Mouse (Mus musculus): ENCODE measurements around the gene Gm49403. TPM values are rescaled to one million over a fixed set of nuclear protein-coding genes. Genes with fewer than 3 reads are reported as not detected.

Gm49403 gene
- polyA plus RNA-seq (2017; shearing (Covaris generic)): not detected

GRCm38 (mm10) chr19:8883616-8884015 is at the start of gene Gm49403, which contains the start of gene Lbhd1:
Gm49403 (plus strand) TSS chr19:8883930.
Lbhd1 (plus strand) TSS chr19:8883732.

GRCm38 (mm10) chr19:8837251-8837791 is 46.4 kb upstream of the Gm49403 start, which contains the start of gene Bscl2:
Bscl2 (plus strand) TSS chr19:8837467.

GRCm38 (mm10) chr19:8839103-8839907 is 44.4 kb upstream of the Gm49403 start, which contains the start of gene Gng3:
Gng3 (minus strand) TSS chr19:8839194.

GRCm38 (mm10) chr19:8850402-8850901 is 33.3 kb upstream of the Gm49403 start, which contains the start of gene Lrrn4cl:
Lrrn4cl (plus strand) TSS chr19:8850768.

GRCm38 (mm10) chr19:8871267-8872186 is 12.2 kb upstream of the Gm49403 start, which contains the start of gene Ubxn1:
Ubxn1 (plus strand) TSS chr19:8871496.

GRCm38 (mm10) chr19:8880311-8881033 is 3.3 kb upstream of the Gm49403 start, which contains the start of gene Uqcc3:
Uqcc3 (minus strand) TSS chr19:8880923.

GRCm38 (mm10) chr19:8888511-8889385 is 5.0 kb downstream of the Gm49403 start, which contains the start of the genes 1810009A15Rik and Gm49416:
1810009A15Rik (plus strand) TSS chr19:8888853.
Gm49416 (plus strand) TSS chr19:8888926.

GRCm38 (mm10) chr19:8892829-8893766 is 9.4 kb downstream of the Gm49403 start, which contains the start of gene Ints5:
Ints5 (plus strand) TSS chr19:8893005.

GRCm38 (mm10) chr19:8897865-8898495 is 14.2 kb downstream of the Gm49403 start, which contains the start of gene Ganab:
Ganab (plus strand) TSS chr19:8898071.

GRCm38 (mm10) chr19:8920073-8920736 is 36.5 kb downstream of the Gm49403 start, which contains the start of gene B3gat3:
B3gat3 (plus strand) TSS chr19:8920374.

GRCm38 (mm10) chr19:8929224-8930088 is 45.7 kb downstream of the Gm49403 start, which contains the start of the genes Rom1 and Eml3:
Rom1 (minus strand) TSS chr19:8929356.
Eml3 (plus strand) TSS chr19:8929552.

Other genes with a start within 250 kb of the Gm49403 start
- under 1 TPM in 1 of 2 experiments, not detected in 1; 0.04 TPM for gene Chrm1, start 220.1 kb upstream of the Gm49403 start, polyA plus RNA-seq (2017; shearing (Covaris generic))
- gene Slc3a2, start 160.6 kb upstream of the Gm49403 start, polyA plus RNA-seq (2017; shearing (Covaris generic)): 100 to 1,000 TPM; 123 to 154 TPM
- gene Wdr74, start 148.1 kb upstream of the Gm49403 start, polyA plus RNA-seq (2017; shearing (Covaris generic)): 10 to 100 TPM; 56.2 to 78.4 TPM
- gene 1700092M07Rik, start 143.2 kb upstream of the Gm49403 start, polyA plus RNA-seq (2017; shearing (Covaris generic)): under 1 TPM; 0.53 to 0.74 TPM
- 100 to 1,000 TPM; 143 to 165 TPM for gene Stx5a, start 142.5 kb upstream of the Gm49403 start, polyA plus RNA-seq (2017; shearing (Covaris generic))
- gene Nxf1, start 126.9 kb upstream of the Gm49403 start, polyA plus RNA-seq (2017; shearing (Covaris generic)): 100 to 1,000 TPM; 161 to 220 TPM
- gene Tmem223, start 112.9 kb upstream of the Gm49403 start, polyA plus RNA-seq (2017; shearing (Covaris generic)): 10 to 100 TPM; 90.9 to 99.6 TPM
- gene Tmem179b, start 109.5 kb upstream of the Gm49403 start, polyA plus RNA-seq (2017; shearing (Covaris generic)): 100 to 1,000 TPM; 176 to 213 TPM
- 10 to 100 TPM; 12.9 to 19.2 TPM for gene Taf6l, start 97.5 kb upstream of the Gm49403 start, polyA plus RNA-seq (2017; shearing (Covaris generic))
- 100 to 1,000 TPM; 144 to 188 TPM for gene Polr2g, start 85.4 kb upstream of the Gm49403 start, polyA plus RNA-seq (2017; shearing (Covaris generic))
- gene Zbtb3, start 81.4 kb upstream of the Gm49403 start, polyA plus RNA-seq (2017; shearing (Covaris generic)): 1 to 10 TPM; 2.1 to 2.7 TPM
- 10 to 100 TPM; 45.5 TPM for gene Ttc9c, start 64.6 kb upstream of the Gm49403 start, polyA plus RNA-seq (2017; shearing (Covaris generic))
- gene Hnrnpul2, start 63.9 kb upstream of the Gm49403 start, polyA plus RNA-seq (2017; shearing (Covaris generic)): 10 to 100 TPM; 13.8 to 14.4 TPM
- under 1 TPM in 1 of 2 experiments, not detected in 1; 0.89 TPM for gene AC129217.1, start 54.2 kb upstream of the Gm49403 start, polyA plus RNA-seq (2017; shearing (Covaris generic))
- 100 to 1,000 TPM; 115 to 134 TPM for gene Bscl2, start 46.5 kb upstream of the Gm49403 start, polyA plus RNA-seq (2017; shearing (Covaris generic))
- 1 to 10 TPM in 1 of 2 experiments, under 1 TPM in 1; 0.39 to 1.0 TPM for gene Gng3, start 44.7 kb upstream of the Gm49403 start, polyA plus RNA-seq (2017; shearing (Covaris generic))
- under 1 TPM in 1 of 2 experiments, not detected in 1; 0.10 TPM for gene Lrrn4cl, start 33.2 kb upstream of the Gm49403 start, polyA plus RNA-seq (2017; shearing (Covaris generic))
- 100 to 1,000 TPM; 155 to 175 TPM for gene Ubxn1, start 12.4 kb upstream of the Gm49403 start, polyA plus RNA-seq (2017; shearing (Covaris generic))
- 100 to 1,000 TPM in 1 of 2 experiments, 10 to 100 TPM in 1; 79.3 to 105 TPM for gene Uqcc3, start 3.0 kb upstream of the Gm49403 start, polyA plus RNA-seq (2017; shearing (Covaris generic))
- gene Lbhd1, start 198 bp upstream of the Gm49403 start, polyA plus RNA-seq (2017; shearing (Covaris generic)): 10 to 100 TPM; 81.7 to 89.2 TPM
- 10 to 100 TPM; 53.7 to 60.3 TPM for gene 1810009A15Rik, start 4.9 kb downstream of the Gm49403 start, polyA plus RNA-seq (2017; shearing (Covaris generic))
- not detected for gene Gm49416, start 5.0 kb downstream of the Gm49403 start, polyA plus RNA-seq (2017; shearing (Covaris generic))
- 10 to 100 TPM; 33.7 to 35.1 TPM for gene Ints5, start 9.1 kb downstream of the Gm49403 start, polyA plus RNA-seq (2017; shearing (Covaris generic))
- gene Ganab, start 14.1 kb downstream of the Gm49403 start, polyA plus RNA-seq (2017; shearing (Covaris generic)): 100 to 1,000 TPM in 1 of 2 experiments, 10 to 100 TPM in 1; 76.4 to 105 TPM
- gene B3gat3, start 36.4 kb downstream of the Gm49403 start, polyA plus RNA-seq (2017; shearing (Covaris generic)): 10 to 100 TPM; 32.7 to 61.4 TPM
- gene Rom1, start 45.4 kb downstream of the Gm49403 start, polyA plus RNA-seq (2017; shearing (Covaris generic)): 10 to 100 TPM in 1 of 2 experiments, 1 to 10 TPM in 1; 6.7 to 22.9 TPM
- gene Eml3, start 45.6 kb downstream of the Gm49403 start, polyA plus RNA-seq (2017; shearing (Covaris generic)): 10 to 100 TPM; 65.5 to 86.4 TPM
- gene Mta2, start 57.9 kb downstream of the Gm49403 start, polyA plus RNA-seq (2017; shearing (Covaris generic)): 100 to 1,000 TPM; 207 to 252 TPM
- 10 to 100 TPM; 28.1 to 34.9 TPM for gene Tut1, start 69.9 kb downstream of the Gm49403 start, polyA plus RNA-seq (2017; shearing (Covaris generic))
- 100 to 1,000 TPM; 243 to 311 TPM for gene Eef1g, start 83.1 kb downstream of the Gm49403 start, polyA plus RNA-seq (2017; shearing (Covaris generic))
- 10 to 100 TPM; 51.5 to 98.4 TPM for gene Ahnak, start 105.4 kb downstream of the Gm49403 start, polyA plus RNA-seq (2017; shearing (Covaris generic))
- not detected for gene Scgb1a1, start 204.0 kb downstream of the Gm49403 start, polyA plus RNA-seq (2017; shearing (Covaris generic))

Measured in activated CD4-positive, CD25-positive, alpha-beta regulatory T cell (primary cell).